ENCODE assay signal across 16 mouse cellular contexts in genomic region chr1:150920860-150921259, GRCm38 (mm10).
DNase-seq lines count a peak whose midpoint lies in the region; ATAC-seq and TF ChIP-seq lines count a peak whose summit lies in the region.
"Had no signal": no experiment of that assay in that cellular context is flagged by ENCODE, and none has a peak within 500 bp of the region (broad histone marks: within the 10 kb centered on the region; RNA-seq: fewer than 3 reads in every experiment).

No protein-coding gene starts in this region.

- TF ChIP-seq POLR2A in heart, adult 2 months (IDR thresholded peaks at IDR 0.05; ENCODE audit: insufficient read depth, low read depth, low read length), result no peak

- no peak overlapping the region for H3K9ac ChIP-seq in heart, adult 2 months (ENCODE audit: low read depth, low read length)
- H3K9ac ChIP-seq in limb, embryonic 13.5 days, result no peak overlapping the region
- no peak overlapping the region for H3K9ac ChIP-seq in lung, embryonic 14.5 days
- no peak overlapping the region for H3K9ac ChIP-seq in midbrain, embryonic 11.5 days (ENCODE audit: low read length)
- H3K9ac ChIP-seq: embryonic facial prominence, embryonic 12.5 days; forebrain, embryonic 13.5 days had no signal

- intact Hi-C loops in heart, adult 2 months (cut with DNase I), result loop anchor here (1.0 to 2.0 kb wide), 3 partner anchors 88 to 141 kb away; no protein-coding TSS in a partner anchor

- no peaks in the 10 kb centered on the region for H3K9me3 ChIP-seq in limb, embryonic 13.5 days
- H3K9me3 ChIP-seq in limb, embryonic 10.5 days (replicated peaks), result no peaks in the 10 kb centered on the region
- no peaks in the 10 kb centered on the region for H3K9me3 ChIP-seq in lung, embryonic 14.5 days (ENCODE audit: low read depth, low read length)
- no peaks in the 10 kb centered on the region for H3K9me3 ChIP-seq in midbrain, embryonic 11.5 days (ENCODE audit: control insufficient read depth, low read length)
- no peaks in the 10 kb centered on the region for H3K9me3 ChIP-seq in midbrain, embryonic 10.5 days (replicated peaks)
- H3K9me3 ChIP-seq: embryonic facial prominence, embryonic 10.5 days; embryonic facial prominence, embryonic 12.5 days; forebrain, embryonic 13.5 days; G1E had no signal

- ATAC-seq in limb, embryonic 13.5 days (ENCODE audit: low FRiP score, low read depth), result peak; percentile 37; the same call in 1 of the 2 replicates
- peak; percentile 52; the same call in 1 of the 2 replicates for ATAC-seq in lung, embryonic 14.5 days (ENCODE audit: insufficient read depth)
- no peak for ATAC-seq in midbrain, embryonic 11.5 days (ENCODE audit: low FRiP score)
- ATAC-seq: activated CD4-positive, CD25-positive, alpha-beta regulatory T cell, adult 4 months; CD4-positive, CD25-positive, alpha-beta regulatory T cell, adult 4 months; Patski had no signal

- DNase-seq in heart, adult 18-20 months, result peak; percentile 6 to 16
- no peak for DNase-seq in heart, adult 2 months
- no peak for DNase-seq in limb, embryonic 10.5 days (ENCODE audit: low spot score)
- DNase-seq in lung, embryonic 14.5 days, result peak; percentile 27
- no peak for DNase-seq in lung, adult 18-20 months
- peak; percentile 62 for DNase-seq in midbrain, embryonic 11.5 days (ENCODE audit: low spot score, missing footprints)
- no peak for DNase-seq in midbrain, embryonic 10.5 days (ENCODE audit: low spot score)

- no peak overlapping the region for H3K4me3 ChIP-seq in heart, adult 2 months
- H3K4me3 ChIP-seq in limb, embryonic 13.5 days, result no peak overlapping the region
- no peak overlapping the region for H3K4me3 ChIP-seq in limb, embryonic 10.5 days
- no peak overlapping the region for H3K4me3 ChIP-seq in lung, embryonic 14.5 days (ENCODE audit: low read depth, low read length)
- H3K4me3 ChIP-seq in midbrain, embryonic 11.5 days (ENCODE audit: low read depth, low read length), result no peak overlapping the region
- no peak overlapping the region for H3K4me3 ChIP-seq in midbrain, embryonic 10.5 days
- H3K4me3 ChIP-seq: embryonic facial prominence, embryonic 10.5 days; embryonic facial prominence, embryonic 12.5 days; forebrain, embryonic 13.5 days had no signal

- H3K27me3 ChIP-seq in heart, adult 2 months (ENCODE audit: control insufficient read depth, insufficient read depth, low read length), result no peaks in the 10 kb centered on the region
- no peaks in the 10 kb centered on the region for H3K27me3 ChIP-seq in limb, embryonic 13.5 days
- no peaks in the 10 kb centered on the region for H3K27me3 ChIP-seq in limb, embryonic 10.5 days (ENCODE audit: low read depth, poor library complexity, severe bottlenecking)
- H3K27me3 ChIP-seq in lung, embryonic 14.5 days (ENCODE audit: insufficient read depth, low read length), result no peaks in the 10 kb centered on the region
- H3K27me3 ChIP-seq in midbrain, embryonic 11.5 days (ENCODE audit: control insufficient read depth, insufficient read depth, low read length), result no peaks in the 10 kb centered on the region
- no peaks in the 10 kb centered on the region for H3K27me3 ChIP-seq in midbrain, embryonic 10.5 days (ENCODE audit: low read depth, poor library complexity, severe bottlenecking)
- H3K27me3 ChIP-seq: CH12.LX; embryonic facial prominence, embryonic 12.5 days; forebrain, embryonic 13.5 days; Patski had no signal

- H3K27ac ChIP-seq in heart, adult 2 months, result no peak overlapping the region
- H3K27ac ChIP-seq in limb, embryonic 13.5 days, result peak overlapping the region; percentile 22; the same call in 1 of the 2 replicates
- H3K27ac ChIP-seq in limb, embryonic 10.5 days, result no peak overlapping the region
- no peak overlapping the region for H3K27ac ChIP-seq in lung, embryonic 14.5 days (ENCODE audit: low read depth)
- no peak overlapping the region for H3K27ac ChIP-seq in midbrain, embryonic 11.5 days (ENCODE audit: low read depth, low read length)
- H3K27ac ChIP-seq in midbrain, embryonic 10.5 days (replicated peaks), result no peak overlapping the region
- H3K27ac ChIP-seq: embryonic facial prominence, embryonic 10.5 days; embryonic facial prominence, embryonic 12.5 days; forebrain, embryonic 13.5 days had no signal

- no peak overlapping the region; the same call in 1 of the 2 replicates for H3K4me2 ChIP-seq in limb, embryonic 13.5 days (replicated peaks)
- no peak overlapping the region for H3K4me2 ChIP-seq in lung, embryonic 14.5 days
- no peak overlapping the region for H3K4me2 ChIP-seq in midbrain, embryonic 11.5 days
- H3K4me2 ChIP-seq: embryonic facial prominence, embryonic 12.5 days; forebrain, embryonic 13.5 days had no signal

- peaks cover 1% of the 10 kb centered on the region; the same call in 1 of the 2 replicates for H3K79me2 ChIP-seq in heart, adult 2 months (replicated peaks; ENCODE audit: control insufficient read depth, insufficient read depth, low read length)

- no peak for TF ChIP-seq EP300 in heart, adult 2 months (IDR thresholded peaks at IDR 0.05; ENCODE audit: insufficient read depth, low read depth, low read length)

- 41% methylated on average over 9 of the region's 9 CpGs for WGBS in heart, adult 2 months
- WGBS in limb, embryonic 13.5 days, result 57% methylated on average over 9 of the region's 9 CpGs
- 86% methylated on average over 9 of the region's 9 CpGs for WGBS in limb, embryonic 10.5 days
- WGBS in lung, embryonic 14.5 days, result 77% methylated on average over 9 of the region's 9 CpGs
- 85% methylated on average over 9 of the region's 9 CpGs for WGBS in midbrain, embryonic 11.5 days
- WGBS in midbrain, embryonic 10.5 days, result 91% methylated on average over 9 of the region's 9 CpGs

- no peaks in the 10 kb centered on the region for H3K36me3 ChIP-seq in heart, adult 2 months (ENCODE audit: control insufficient read depth, insufficient read depth, low read length)
- no peaks in the 10 kb centered on the region for H3K36me3 ChIP-seq in limb, embryonic 13.5 days
- no peaks in the 10 kb centered on the region for H3K36me3 ChIP-seq in limb, embryonic 10.5 days
- H3K36me3 ChIP-seq in lung, embryonic 14.5 days (ENCODE audit: insufficient read depth), result no peaks in the 10 kb centered on the region
- no peaks in the 10 kb centered on the region for H3K36me3 ChIP-seq in midbrain, embryonic 11.5 days (ENCODE audit: control insufficient read depth, insufficient read depth, low read length)
- no peaks in the 10 kb centered on the region for H3K36me3 ChIP-seq in midbrain, embryonic 10.5 days
- H3K36me3 ChIP-seq: embryonic facial prominence, embryonic 10.5 days; embryonic facial prominence, embryonic 12.5 days; G1E had no signal

- no peak for TF ChIP-seq CTCF in heart, adult 2 months (IDR thresholded peaks at IDR 0.05)
- TF ChIP-seq CTCF in lung, embryonic 14.5 days (IDR thresholded peaks at IDR 0.05; ENCODE audit: low read depth), result no peak

- H3K4me1 ChIP-seq in heart, adult 2 months (ENCODE audit: control insufficient read depth, insufficient read depth, low read length), result 0 out of 2 replicates have a peak, but pooled peaks cover 2% of the 10 kb centered on the region
- H3K4me1 ChIP-seq in limb, embryonic 13.5 days, result peaks cover 19% of the 10 kb centered on the region
- H3K4me1 ChIP-seq in limb, embryonic 10.5 days, result peaks cover 8% of the 10 kb centered on the region; the same call in 1 of the 2 replicates
- no peaks in the 10 kb centered on the region; the same call in 1 of the 2 replicates for H3K4me1 ChIP-seq in lung, embryonic 14.5 days (ENCODE audit: insufficient read depth)
- no peaks in the 10 kb centered on the region for H3K4me1 ChIP-seq in midbrain, embryonic 11.5 days (ENCODE audit: control insufficient read depth, insufficient read depth, low read length)
- no peaks in the 10 kb centered on the region for H3K4me1 ChIP-seq in midbrain, embryonic 10.5 days
- H3K4me1 ChIP-seq: embryonic facial prominence, embryonic 12.5 days had no signal

Comparison
In these comparisons a context has a peak if more than half of its experiments do, and no peak if none do; other contexts are left out.
1. DNase-seq: peak in heart, adult 18-20 months (2 of 2), lung, embryonic 14.5 days (single experiment) and midbrain, embryonic 11.5 days (single experiment); none in heart, adult 2 months (0 of 2), limb, embryonic 10.5 days (single experiment), lung, adult 18-20 months (0 of 2) and midbrain, embryonic 10.5 days (single experiment).